Mouse (Mus musculus): ENCODE results near the gene Art3. TPM values are rescaled to one million over a fixed set of nuclear protein-coding genes. Genes with fewer than 3 reads are reported as not detected.
"Not testable (repeated sequence)": the region's sequence is repeated elsewhere in the genome, so short reads cannot be mapped to it uniquely, and the experiment has no call there.

Gene Art3
- polyA plus RNA-seq, 1 experiment: 263 TPM

DNA sequence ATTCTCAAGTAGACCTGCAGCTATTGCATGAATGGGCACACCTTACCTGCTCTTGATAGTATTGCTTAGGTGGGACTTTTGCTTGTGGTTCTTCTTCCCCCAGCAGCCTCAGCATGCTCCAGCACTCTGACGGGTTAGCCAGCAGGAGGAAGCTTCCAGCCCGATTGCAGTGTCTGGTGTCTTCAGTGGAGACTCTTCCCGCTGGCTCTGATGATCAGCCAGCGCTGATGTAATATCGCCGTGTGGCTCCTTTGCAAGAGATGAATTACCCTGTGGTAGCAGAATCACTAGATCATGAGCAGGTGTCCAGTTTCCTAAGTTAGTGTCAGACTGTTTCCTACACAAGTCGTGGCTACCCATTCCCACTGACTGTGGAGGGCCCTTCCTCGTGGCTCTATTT lies 13.4 kb downstream of the Art3 start:
- H3K36me3 ChIP-seq (ENCODE audit: control insufficient read depth, insufficient read depth, low read length): no peaks in the 10 kb centered on the region; the same call in 1 of the 2 replicates
- TF ChIP-seq POLR2A (IDR thresholded peaks at IDR 0.05; ENCODE audit: control insufficient read depth, low read depth, low read length) (no peak), CTCF (IDR thresholded peaks at IDR 0.05; ENCODE audit: control insufficient read depth, insufficient read depth, insufficient replicate concordance, low read depth, low read length) (no peak)
- H3K27me3 ChIP-seq (ENCODE audit: control insufficient read depth, insufficient read depth, low read length): no peaks in the 10 kb centered on the region
- H3K27ac ChIP-seq (ENCODE audit: control insufficient read depth, insufficient read depth, low read depth, low read length): no peak overlapping the region
- no peak overlapping the region for H3K4me3 ChIP-seq (ENCODE audit: control insufficient read depth, low read depth, low read length)
- H3K4me1 ChIP-seq (ENCODE audit: control insufficient read depth, insufficient read depth, low read length): peaks cover 2% of the 10 kb centered on the region; the same call in 1 of the 2 replicates

DNA sequence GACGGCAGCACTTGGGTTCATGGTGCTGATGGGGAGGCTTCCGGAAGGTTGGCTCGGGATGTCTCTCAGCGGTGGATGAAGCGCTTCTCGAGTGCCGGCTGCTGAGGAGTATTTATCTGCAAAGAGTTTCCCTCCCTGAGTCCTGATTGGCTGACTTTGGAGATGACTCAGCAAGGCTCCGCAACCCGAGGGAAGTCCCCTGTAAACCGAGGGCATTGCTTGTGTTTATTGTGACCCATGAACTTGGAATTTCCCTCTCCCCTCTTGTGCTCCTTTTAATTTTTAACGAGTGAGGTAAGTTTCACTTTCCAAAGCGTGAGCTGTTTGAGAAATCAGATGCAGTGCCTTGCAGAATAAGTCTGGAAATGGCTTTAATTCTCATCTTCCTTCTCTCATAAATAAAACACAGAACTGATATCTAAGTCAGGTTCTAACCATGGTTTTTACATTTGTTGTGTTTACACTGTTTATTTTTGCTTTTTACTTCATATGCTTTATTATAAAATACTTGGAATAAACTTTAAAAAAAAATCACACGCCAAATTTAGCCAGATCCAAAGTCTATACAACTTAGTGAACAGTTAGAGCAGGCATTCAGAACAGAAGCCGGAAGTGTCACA lies 17.3 kb downstream of the Art3 start, which contains the start of gene Cxcl10:
Cxcl10 (minus strand) TSS at position 96 of the 620 bp plus-strand sequence.
- H3K4me1 ChIP-seq (ENCODE audit: control insufficient read depth, insufficient read depth, low read length): peaks cover 2% of the 10 kb centered on the region; the same call in 1 of the 2 replicates
- H3K36me3 ChIP-seq (ENCODE audit: control insufficient read depth, insufficient read depth, low read length): no peaks in the 10 kb centered on the region; the same call in 1 of the 2 replicates
- no peak within 1 kb of the TSS for H3K4me3 ChIP-seq (ENCODE audit: control insufficient read depth, low read depth, low read length)
- TF ChIP-seq POLR2A (IDR thresholded peaks at IDR 0.05; ENCODE audit: control insufficient read depth, low read depth, low read length): no peak
- H3K27ac ChIP-seq (ENCODE audit: control insufficient read depth, insufficient read depth, low read depth, low read length): no peak within 1 kb of the TSS
- no peaks in the 10 kb centered on the region for H3K27me3 ChIP-seq (ENCODE audit: control insufficient read depth, insufficient read depth, low read length)

DNA sequence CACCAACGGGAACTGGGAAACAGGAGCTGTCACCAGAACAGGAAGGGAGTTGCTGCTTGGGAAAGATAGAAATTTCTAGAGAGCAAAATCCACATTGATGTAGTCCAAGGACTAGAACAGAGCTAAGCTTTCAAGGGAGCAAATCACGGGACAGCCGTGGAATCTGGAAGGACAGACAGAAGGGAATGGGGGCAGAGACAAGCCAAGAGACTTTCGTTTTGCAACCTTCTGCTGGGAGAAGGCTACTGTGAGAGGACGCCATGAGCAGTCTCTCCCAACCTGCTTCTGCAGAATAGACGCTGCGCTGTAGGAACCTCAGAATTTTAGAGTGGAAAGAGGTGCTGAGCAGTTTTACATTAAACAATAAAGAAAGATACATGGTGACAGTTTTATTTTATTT lies 18.1 kb downstream of the Art3 start:
- Histone ChIP-seq H3K27ac (ENCODE audit: control insufficient read depth, insufficient read depth, low read depth, low read length) (no peak overlapping the region), H3K27me3 (ENCODE audit: control insufficient read depth, insufficient read depth, low read length) (no peaks in the 10 kb centered on the region), H3K4me1 (ENCODE audit: control insufficient read depth, insufficient read depth, low read length) (peaks cover 2% of the 10 kb centered on the region; the same call in 1 of the 2 replicates), H3K36me3 (ENCODE audit: control insufficient read depth, insufficient read depth, low read length) (no peaks in the 10 kb centered on the region; the same call in 1 of the 2 replicates), H3K4me3 (ENCODE audit: control insufficient read depth, low read depth, low read length) (no peak overlapping the region)
- TF ChIP-seq CTCF (IDR thresholded peaks at IDR 0.05; ENCODE audit: control insufficient read depth, insufficient read depth, insufficient replicate concordance, low read depth, low read length): no peak
- TF ChIP-seq POLR2A (IDR thresholded peaks at IDR 0.05; ENCODE audit: control insufficient read depth, low read depth, low read length): no peak

DNA sequence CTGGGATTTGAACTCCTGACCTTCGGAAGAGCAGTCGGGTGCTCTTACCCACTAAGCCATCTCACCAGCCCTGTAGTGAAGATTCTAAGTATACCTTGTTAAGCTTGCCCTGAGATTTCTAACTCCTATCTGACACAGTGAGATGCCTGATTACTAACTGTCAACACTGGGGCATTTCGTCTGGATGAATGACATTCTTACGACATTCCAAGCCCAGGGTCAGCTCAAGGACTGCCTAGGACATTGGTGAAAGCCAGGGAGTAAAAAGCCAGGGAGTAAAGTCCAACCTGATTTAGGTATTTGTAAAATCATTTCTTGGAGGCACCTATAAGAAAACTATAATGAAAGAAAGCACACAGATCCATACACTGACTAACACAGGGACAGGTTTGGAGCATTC lies 21.1 kb downstream of the Art3 start:
- H3K36me3 ChIP-seq (ENCODE audit: control insufficient read depth, insufficient read depth, low read length); H3K27ac ChIP-seq (ENCODE audit: control insufficient read depth, insufficient read depth, low read depth, low read length); H3K4me3 ChIP-seq (ENCODE audit: control insufficient read depth, low read depth, low read length); H3K4me1 ChIP-seq (ENCODE audit: control insufficient read depth, insufficient read depth, low read length); H3K27me3 ChIP-seq (ENCODE audit: control insufficient read depth, insufficient read depth, low read length): not testable (repeated sequence)

DNA sequence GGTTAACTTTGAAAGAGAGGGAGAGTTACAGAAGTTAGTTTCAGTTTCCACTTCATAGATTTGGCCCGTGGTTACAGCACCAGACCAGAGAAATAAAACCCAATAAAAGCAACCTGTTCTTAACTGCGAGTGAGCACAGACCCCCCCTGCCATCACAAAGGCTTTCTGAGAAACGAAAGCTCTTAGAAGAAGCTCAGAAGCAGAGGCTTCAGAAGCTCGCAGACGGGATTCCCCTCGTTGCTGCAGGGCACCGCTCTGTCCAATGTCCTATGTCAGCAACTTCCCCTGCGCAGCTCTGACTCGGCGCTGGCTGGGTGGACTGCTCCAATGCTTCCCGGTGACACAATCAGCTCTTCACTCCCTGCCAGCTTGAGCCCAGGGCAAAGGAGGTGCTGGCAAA lies 21.9 kb downstream of the Art3 start:
- H3K4me3 ChIP-seq (ENCODE audit: control insufficient read depth, low read depth, low read length): peak overlapping the region; percentile 46
- peaks cover 2% of the 10 kb centered on the region; the same call in 1 of the 2 replicates for H3K4me1 ChIP-seq (ENCODE audit: control insufficient read depth, insufficient read depth, low read length)
- TF ChIP-seq CTCF (IDR thresholded peaks at IDR 0.05; ENCODE audit: control insufficient read depth, insufficient read depth, insufficient replicate concordance, low read depth, low read length) (no peak), POLR2A (IDR thresholded peaks at IDR 0.05; ENCODE audit: control insufficient read depth, low read depth, low read length) (no peak)
- peak overlapping the region; percentile 66 for H3K27ac ChIP-seq (ENCODE audit: control insufficient read depth, insufficient read depth, low read depth, low read length)
- no peaks in the 10 kb centered on the region for H3K27me3 ChIP-seq (ENCODE audit: control insufficient read depth, insufficient read depth, low read length)
- no peaks in the 10 kb centered on the region for H3K36me3 ChIP-seq (ENCODE audit: control insufficient read depth, insufficient read depth, low read length)

DNA sequence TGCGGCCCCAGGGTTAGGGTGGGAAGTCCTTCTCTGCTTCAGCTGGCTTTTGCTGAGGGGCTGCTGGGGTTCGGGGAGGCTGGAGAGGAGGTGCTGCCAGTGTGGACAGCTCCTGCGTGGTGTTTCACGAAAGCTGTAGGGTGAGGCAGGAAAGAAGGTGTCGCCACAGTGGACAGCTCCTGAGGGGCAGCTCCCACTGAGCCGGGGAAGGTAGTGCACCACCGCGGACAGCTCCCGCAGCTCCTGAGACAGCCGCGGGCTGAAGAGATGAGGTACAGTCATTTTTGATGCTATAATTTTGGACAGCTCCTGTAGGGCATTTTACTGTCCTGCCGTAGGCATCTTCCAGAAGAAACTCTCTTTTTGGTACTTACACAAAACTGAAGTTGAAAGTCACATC lies 26.4 kb downstream of the Art3 start:
- H3K27ac ChIP-seq (ENCODE audit: control insufficient read depth, insufficient read depth, low read depth, low read length): no peak overlapping the region
- no peaks in the 10 kb centered on the region; the same call in 1 of the 2 replicates for H3K36me3 ChIP-seq (ENCODE audit: control insufficient read depth, insufficient read depth, low read length)
- H3K27me3 ChIP-seq (ENCODE audit: control insufficient read depth, insufficient read depth, low read length): no peaks in the 10 kb centered on the region
- TF ChIP-seq POLR2A (IDR thresholded peaks at IDR 0.05; ENCODE audit: control insufficient read depth, low read depth, low read length) (no peak), CTCF (IDR thresholded peaks at IDR 0.05; ENCODE audit: control insufficient read depth, insufficient read depth, insufficient replicate concordance, low read depth, low read length) (no peak)
- H3K4me3 ChIP-seq (ENCODE audit: control insufficient read depth, low read depth, low read length): no peak overlapping the region; the same call in 1 of the 2 replicates
- H3K4me1 ChIP-seq (ENCODE audit: control insufficient read depth, insufficient read depth, low read length): no peaks in the 10 kb centered on the region; the same call in 1 of the 2 replicates

DNA sequence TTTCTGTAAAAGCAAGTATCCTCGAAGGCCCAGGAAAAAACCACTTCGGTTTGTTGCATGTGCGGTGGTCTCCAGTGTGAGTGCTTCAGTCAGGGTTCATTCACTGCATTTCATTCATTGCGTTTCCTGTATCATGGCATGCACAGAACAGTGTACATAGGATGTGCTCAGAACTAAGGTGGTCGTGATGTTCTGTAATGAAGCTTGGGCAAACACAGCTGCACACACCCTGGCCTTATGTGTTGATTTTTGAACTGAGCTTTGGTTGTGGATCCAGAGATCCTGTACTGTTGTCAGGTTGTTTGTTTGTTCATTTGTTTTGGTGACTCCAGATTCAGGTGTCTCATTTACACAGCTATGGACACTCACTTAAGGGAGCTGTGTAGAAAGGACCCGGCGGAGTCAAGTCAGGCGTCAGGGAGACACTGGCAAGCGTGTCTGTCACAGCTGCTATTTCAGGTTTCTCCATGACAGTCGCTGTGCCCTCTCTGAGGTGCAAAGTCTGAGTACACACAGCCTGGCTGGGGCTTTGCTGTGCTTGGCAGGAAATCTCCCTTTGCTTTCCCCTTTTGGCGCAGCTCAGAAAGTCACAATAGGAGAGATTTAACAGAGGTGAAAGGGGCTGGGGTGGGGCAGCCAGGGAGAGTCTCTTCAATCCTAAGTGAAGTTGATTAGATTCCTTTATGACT lies 27.3 kb downstream of the Art3 start:
- Histone ChIP-seq H3K36me3 (ENCODE audit: control insufficient read depth, insufficient read depth, low read length) (no peaks in the 10 kb centered on the region; the same call in 1 of the 2 replicates), H3K4me3 (ENCODE audit: control insufficient read depth, low read depth, low read length) (no peak overlapping the region), H3K27me3 (ENCODE audit: control insufficient read depth, insufficient read depth, low read length) (no peaks in the 10 kb centered on the region), H3K27ac (ENCODE audit: control insufficient read depth, insufficient read depth, low read depth, low read length) (no peak overlapping the region), H3K4me1 (ENCODE audit: control insufficient read depth, insufficient read depth, low read length) (no peaks in the 10 kb centered on the region; the same call in 1 of the 2 replicates)
- no peak for TF ChIP-seq CTCF (IDR thresholded peaks at IDR 0.05; ENCODE audit: control insufficient read depth, insufficient read depth, insufficient replicate concordance, low read depth, low read length)
- no peak for TF ChIP-seq POLR2A (IDR thresholded peaks at IDR 0.05; ENCODE audit: control insufficient read depth, low read depth, low read length)

Data from testis, adult 2 months (tissue).